Mouse (Mus musculus) liver, embryonic 16.5 days (tissue): ENCODE data around the gene Nbr1. TPM values are rescaled to one million over a fixed set of nuclear protein-coding genes. Genes with fewer than 3 reads are reported as not detected.
"Not testable (repeated sequence)": the region's sequence is repeated elsewhere in the genome, so short reads cannot be mapped to it uniquely, and the experiment has no call there.

Source experiments
- ATAC-seq: fragments of 200-750 bp; cut with Nextera tagmentation; 2 replicates; pipeline ENCODE4 v1.8.0; 2017; ENCODE audit warnings: low read depth, mild to moderate bottlenecking, moderate number of reproducible peaks, moderate library complexity
- H3K27ac ChIP-seq: fragments of 300-500 bp; sonication (generic); 2 replicates; pipeline ENCODE4 v1.5.1; 2014; ENCODE audit warnings: mild to moderate bottlenecking, low read length
- H3K27me3 ChIP-seq: fragments of 300-500 bp; sonication (generic); 2 replicates; pipeline ENCODE4 v1.6.1; 2014; ENCODE audit warnings: low read depth, low read length, mixed read lengths; ENCODE audit not compliant: control insufficient read depth, insufficient read depth
- H3K36me3 ChIP-seq: fragments of 300-500 bp; sonication (generic); 2 replicates; pipeline ENCODE4 v1.6.1; 2014; ENCODE audit warnings: mild to moderate bottlenecking; ENCODE audit not compliant: control insufficient read depth, insufficient read depth
- H3K4me1 ChIP-seq: fragments of 300-500 bp; sonication (generic); 2 replicates; pipeline ENCODE4 v1.6.1; 2014; ENCODE audit warnings: low read depth, low read length, mixed read lengths; ENCODE audit not compliant: control insufficient read depth
- H3K4me2 ChIP-seq: fragments of 300-500 bp; sonication (generic); 2 replicates; pipeline ENCODE4 v1.6.1; 2014; ENCODE audit warnings: low read depth, low read length, mixed read lengths
- H3K4me3 ChIP-seq: fragments of 300-500 bp; sonication (generic); 2 replicates; pipeline ENCODE4 v1.5.1; 2014; ENCODE audit warnings: low read depth, mild to moderate bottlenecking, low read length
- H3K9ac ChIP-seq: fragments of 300-500 bp; sonication (generic); 2 replicates; pipeline ENCODE4 v1.6.1; 2014; ENCODE audit warnings: low read depth, low read length
- H3K9me3 ChIP-seq: fragments of 300-500 bp; sonication (generic); replicated peaks from 2 replicates; pipeline ENCODE4 v1.6.1; 2016; ENCODE audit warnings: low read length; ENCODE audit not compliant: control insufficient read depth
- WGBS: fragments of 180-500 bp; shearing (Covaris S2); extraction: QIAGEN DNeasy Blood & Tissue Kit; methylation state at CpG from one replicate; pipeline ENCODE4 v1.1.7; 2014; ENCODE audit not compliant: insufficient replicate concordance; 5-methylcytosine and 5-hydroxymethylcytosine counted together
- polyA plus RNA-seq: library from polyadenylated mRNA; unstranded; fragments of >200 nt; fragmentation: Nextera tagmentation; extraction: Ambion mirVana; gene quantifications from 2 replicates; pipeline ENCODE4 v1.2.1, GENCODE M21; 2015

The Nbr1 gene
- polyA plus RNA-seq, 1 experiment from 2014 or later: 52.5 TPM

DNA sequence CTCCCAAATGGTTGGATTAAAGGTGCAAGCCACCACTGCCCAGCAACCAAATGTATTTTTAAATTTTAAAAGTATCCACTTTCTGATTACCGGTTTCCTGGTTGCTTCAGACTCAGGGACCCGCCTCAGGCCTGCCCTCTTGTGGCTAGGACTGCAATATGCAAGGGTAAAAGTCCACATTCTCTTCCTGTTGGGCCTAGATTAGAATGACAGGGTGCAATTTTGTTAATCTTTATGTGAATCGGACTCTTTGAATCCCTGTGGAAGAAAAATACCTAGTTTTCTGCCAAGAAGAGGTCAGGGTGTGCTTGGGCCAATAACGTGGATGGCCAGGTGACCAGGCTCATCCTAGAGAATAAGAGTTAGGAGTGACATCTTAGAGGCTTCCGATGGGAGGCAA is 37.5 kb downstream of the Nbr1 start:
- ATAC-seq: peak; percentile 27; the same call in 1 of the 2 replicates
- 24% methylated on average over 5 of the region's 5 CpGs for WGBS

DNA sequence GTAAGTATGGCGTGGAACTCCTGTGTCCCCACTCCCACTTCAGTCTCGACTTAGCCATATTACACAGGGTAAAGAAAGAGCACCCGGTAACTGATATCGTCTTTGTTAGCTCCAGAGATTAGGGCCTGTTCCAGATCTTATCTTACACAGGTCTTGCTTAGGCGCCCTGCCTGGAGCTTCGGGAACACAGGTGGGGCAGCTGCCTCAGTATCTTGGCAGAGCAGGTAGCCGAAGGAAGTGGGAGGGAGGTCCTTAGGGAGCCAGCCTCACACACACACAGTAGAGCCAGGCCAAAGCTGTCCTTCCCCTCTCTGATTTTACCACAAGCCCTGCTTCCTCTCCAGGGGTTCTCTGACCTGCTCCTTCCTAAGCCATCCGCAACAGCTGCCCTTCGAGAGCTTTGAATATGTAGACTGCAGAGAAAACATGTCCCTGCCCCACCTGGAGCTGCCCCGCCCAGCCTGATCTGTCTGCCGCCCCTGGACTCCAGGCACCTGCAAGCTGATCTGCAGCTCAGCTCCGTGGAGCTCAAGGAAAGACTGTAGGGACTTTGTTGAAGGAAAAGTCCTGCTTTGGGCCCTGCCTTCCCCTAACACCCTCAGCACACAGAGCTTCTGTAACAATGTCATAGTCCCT is 38.2 kb downstream of the Nbr1 start:
- Histone ChIP-seq H3K36me3 (no peaks in the 10 kb centered on the region), H3K4me3 (no peak overlapping the region), H3K4me1 (peaks cover 2% of the 10 kb centered on the region; the same call in 1 of the 2 replicates), H3K27me3 (no peaks in the 10 kb centered on the region), H3K9me3 (no peaks in the 10 kb centered on the region), H3K4me2 (no peak overlapping the region), H3K9ac (no peak overlapping the region), H3K27ac (no peak overlapping the region)
- no peak for ATAC-seq
- 58% methylated on average over 12 of the region's 12 CpGs for WGBS

More for the DNA sequence above, 37.5 kb downstream of the Nbr1 start:
- H3K27ac ChIP-seq: no peak overlapping the region
- H3K27me3 ChIP-seq: no peaks in the 10 kb centered on the region
- peaks cover 2% of the 10 kb centered on the region; the same call in 1 of the 2 replicates for H3K4me1 ChIP-seq
- no peaks in the 10 kb centered on the region for H3K9me3 ChIP-seq
- H3K4me3 ChIP-seq: no peak overlapping the region
- H3K9ac ChIP-seq: no peak overlapping the region
- no peaks in the 10 kb centered on the region for H3K36me3 ChIP-seq
- H3K4me2 ChIP-seq: no peak overlapping the region

- no peaks in the 10 kb centered on the region for H3K36me3 ChIP-seq
- no peak for ATAC-seq
Observed at GRCm38 (mm10) chr11:101599156-101599555, 47.2 kb downstream of the Nbr1 start, which contains the start of gene Gm11634. Gene Gm11634 (minus strand): TSS chr11:101599256.

GRCm38 (mm10) chr11:101602491-101602890 is 50.5 kb downstream of the Nbr1 start:
- no peak for ATAC-seq
- no peak overlapping the region for H3K27ac ChIP-seq
- no peak overlapping the region for H3K9ac ChIP-seq
- no peaks in the 10 kb centered on the region for H3K9me3 ChIP-seq
- H3K4me3 ChIP-seq: no peak overlapping the region
- 0 out of 2 replicates have a peak, but pooled peaks cover 2% of the 10 kb centered on the region for H3K27me3 ChIP-seq
- H3K36me3 ChIP-seq: no peaks in the 10 kb centered on the region
- no peak overlapping the region for H3K4me2 ChIP-seq
- WGBS: 6% methylated on average over 3 of the region's 3 CpGs
- H3K4me1 ChIP-seq: peaks cover 3% of the 10 kb centered on the region

More at GRCm38 (mm10) chr11:101599156-101599555, 47.2 kb downstream of the Nbr1 start, which contains the start of gene Gm11634:
- Histone ChIP-seq H3K9me3 (no peaks in the 10 kb centered on the region), H3K27ac (no peak within 1 kb of the TSS), H3K4me2 (no peak within 1 kb of the TSS), H3K9ac (no peak within 1 kb of the TSS), H3K27me3 (0 out of 2 replicates have a peak, but pooled peaks cover 2% of the 10 kb centered on the region), H3K4me3 (no peak within 1 kb of the TSS), H3K4me1 (no peaks in the 10 kb centered on the region)
- WGBS: 61% methylated on average over 6 of the region's 6 CpGs

DNA sequence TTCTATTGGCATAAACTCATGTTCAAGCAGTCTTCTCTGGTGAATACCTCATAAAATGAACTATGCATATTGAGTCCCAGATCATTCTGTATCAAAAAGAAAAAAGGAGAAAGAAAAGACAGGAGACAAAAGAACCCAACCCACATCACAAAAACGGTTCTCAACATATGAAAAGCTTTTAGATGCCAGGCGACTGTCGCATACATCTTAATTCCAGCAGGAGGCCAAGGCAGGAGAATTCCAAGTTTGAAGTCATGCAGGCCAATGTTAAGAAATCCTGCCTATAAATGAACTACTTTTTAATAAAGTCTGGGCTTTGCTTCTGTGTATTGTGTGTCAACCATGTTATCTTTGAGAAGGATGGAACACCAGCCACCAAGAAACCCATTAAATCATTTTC is 52.2 kb downstream of the Nbr1 start:
- Histone ChIP-seq H3K27me3 (0 out of 2 replicates have a peak, but pooled peaks cover 2% of the 10 kb centered on the region), H3K4me3 (no peak overlapping the region)

DNA sequence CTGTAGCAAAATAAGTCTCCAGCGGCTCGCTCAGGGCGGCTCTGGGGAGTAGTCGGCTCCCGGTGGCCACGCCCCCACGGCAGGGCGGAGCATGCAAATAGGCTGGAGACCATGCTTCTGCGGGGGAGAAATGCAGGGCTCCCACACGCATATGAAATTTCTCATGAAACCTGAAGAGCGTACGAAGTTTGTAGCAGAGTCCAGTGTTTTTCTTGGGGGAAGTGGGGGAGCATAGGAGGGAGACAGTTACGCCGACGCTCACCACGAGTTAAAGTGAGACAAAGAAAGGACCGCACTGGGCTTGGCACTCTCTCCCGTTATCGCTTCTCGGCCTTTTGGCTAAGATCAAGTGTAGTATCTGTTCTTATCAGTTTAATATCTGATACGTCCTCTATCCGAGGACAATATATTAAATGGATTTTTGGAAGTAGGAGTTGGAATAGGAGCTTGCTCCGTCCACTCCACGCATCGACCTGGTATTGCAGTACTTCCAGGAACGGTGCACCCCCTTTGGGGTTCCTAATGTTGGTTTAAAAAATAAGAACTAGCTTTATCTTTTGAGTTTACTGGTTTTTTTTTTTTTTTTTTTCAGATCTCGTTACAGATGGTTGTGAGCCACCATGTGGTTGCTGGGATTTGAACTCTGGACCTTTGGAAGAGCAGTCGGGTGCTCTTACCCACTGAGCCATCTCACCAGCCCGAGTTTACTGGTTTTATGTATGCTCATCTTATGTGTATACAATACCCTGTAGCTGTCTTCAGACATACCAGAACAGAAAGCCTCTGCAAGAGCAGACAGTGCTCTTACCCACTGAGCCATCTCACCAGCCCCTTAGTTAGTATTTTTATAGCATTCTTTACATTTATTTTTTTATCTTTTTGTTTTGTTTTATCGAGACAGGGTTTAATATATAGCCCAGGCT is 52.8 kb downstream of the Nbr1 start:
- Histone ChIP-seq H3K4me2 (peak overlapping the region; percentile 58), H3K27ac (peak overlapping the region; percentile 78), H3K4me3 (peak overlapping the region; percentile 42)
- peak; percentile 81 for ATAC-seq
- H3K9ac ChIP-seq, H3K9me3 ChIP-seq, H3K4me1 ChIP-seq, H3K36me3 ChIP-seq, H3K27me3 ChIP-seq: not testable (repeated sequence)
- under 1% methylated on average over 30 of the region's 30 CpGs for WGBS

More for the DNA sequence above, 52.2 kb downstream of the Nbr1 start:
- 2% methylated on average over 3 of the region's 3 CpGs for WGBS
- ATAC-seq: no peak
- H3K27ac ChIP-seq: no peak overlapping the region
- H3K4me2 ChIP-seq: peak overlapping the region; percentile 58
- H3K9me3 ChIP-seq: no peaks in the 10 kb centered on the region
- no peak overlapping the region for H3K9ac ChIP-seq
- peaks cover 3% of the 10 kb centered on the region for H3K4me1 ChIP-seq
- no peaks in the 10 kb centered on the region for H3K36me3 ChIP-seq

DNA sequence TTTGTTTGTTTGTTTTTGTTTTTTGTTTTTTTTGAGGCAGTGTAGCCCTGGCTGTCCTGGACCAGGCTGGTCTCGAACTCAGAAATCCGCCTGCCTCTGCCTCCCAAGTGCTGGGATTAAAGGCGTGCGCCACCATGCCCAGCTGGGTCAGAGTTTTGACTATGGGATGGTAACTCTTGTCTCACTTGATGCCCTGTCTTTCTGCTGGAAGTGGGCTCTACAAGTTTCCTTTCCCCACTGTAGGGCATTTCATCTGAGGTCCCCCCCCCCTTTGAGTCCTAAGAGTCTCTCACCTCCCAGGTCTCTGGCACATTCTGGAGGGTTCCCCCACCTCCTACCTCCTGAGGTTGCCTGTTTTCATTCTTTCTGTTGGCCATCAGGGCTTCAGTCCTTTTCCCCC is 55.2 kb downstream of the Nbr1 start:
- not testable (repeated sequence) for H3K9ac ChIP-seq, H3K9me3 ChIP-seq, H3K27me3 ChIP-seq, H3K27ac ChIP-seq, H3K36me3 ChIP-seq, H3K4me2 ChIP-seq, H3K4me1 ChIP-seq, H3K4me3 ChIP-seq, ATAC-seq
- WGBS: 73% methylated on average over 4 of the region's 4 CpGs

- no peak for ATAC-seq
- H3K4me2 ChIP-seq: no peak overlapping the region
Observed at GRCm38 (mm10) chr11:101610445-101610844, 58.5 kb downstream of the Nbr1 start.

More at GRCm38 (mm10) chr11:101610445-101610844, 58.5 kb downstream of the Nbr1 start:
- H3K9ac ChIP-seq: no peak overlapping the region
- no peaks in the 10 kb centered on the region for H3K9me3 ChIP-seq
- no peak overlapping the region for H3K4me3 ChIP-seq
- no peak overlapping the region for H3K27ac ChIP-seq
- H3K27me3 ChIP-seq: no peaks in the 10 kb centered on the region
- H3K4me1 ChIP-seq: peaks cover 11% of the 10 kb centered on the region
- WGBS: 7% methylated on average over 11 of the region's 11 CpGs
- no peaks in the 10 kb centered on the region for H3K36me3 ChIP-seq
